8 mouse cellular contexts compared by ENCODE assay signal in genomic region chr3:79885686-79886356, GRCm38 (mm10). TPM values are rescaled to one million over a fixed set of nuclear protein-coding genes. Genes with fewer than 3 reads are reported as not detected.
A peak's percentile ranks its signal among the peaks of the same experiment; 100 is the strongest.
DNase-seq lines count a peak whose midpoint lies in the region; ATAC-seq lines count a peak whose summit lies in the region.

No protein-coding gene starts in this region.

- peak overlapping the region; percentile 55 for H3K4me2 ChIP-seq in lung, embryonic 16.5 days (ENCODE audit: low read depth, low read length)

- H3K4me3 ChIP-seq in lung, embryonic 16.5 days (ENCODE audit: low read length): peak overlapping the region; percentile 55

- H3K27me3 ChIP-seq in lung, embryonic 16.5 days (ENCODE audit: control insufficient read depth, insufficient read depth, low read depth, low read length): no peaks in the 10 kb centered on the region

- H3K9me3 ChIP-seq in lung, embryonic 16.5 days (ENCODE audit: control insufficient read depth, low read length): no peaks in the 10 kb centered on the region

- H3K9ac ChIP-seq in lung, embryonic 16.5 days (ENCODE audit: low read length): peak overlapping the region; percentile 63

- WGBS in lung, embryonic 16.5 days: 4% methylated on average over 19 of the region's 19 CpGs

- peak; percentile 2 for DNase-seq in thymus, postnatal 25 days
- no peak for DNase-seq in thymus, postnatal 0 days (ENCODE audit: low spot score)
- DNase-seq in kidney, adult 18-20 months: peak; percentile 33
- DNase-seq in urinary bladder, adult 2 months (ENCODE audit: low spot score): peak; percentile 70
- DNase-seq in cerebellum, adult 9-11 months: no peak
- no peak for DNase-seq in retina, postnatal 1 day

- ATAC-seq in granulocyte monocyte progenitor cell, adult 5-6 weeks (replicated peaks; ENCODE audit: poor library complexity, severe bottlenecking): peak; percentile 66
- peak; percentile 84 for ATAC-seq in lung, embryonic 16.5 days (ENCODE audit: low read depth)

- H3K4me1 ChIP-seq in lung, embryonic 16.5 days (replicated peaks; ENCODE audit: control insufficient read depth, insufficient read depth, low read length): peaks cover 14% of the 10 kb centered on the region

- H3K27ac ChIP-seq in lung, embryonic 16.5 days (ENCODE audit: low read length): peak overlapping the region; percentile 93

- no peaks in the 10 kb centered on the region for H3K36me3 ChIP-seq in lung, embryonic 16.5 days (ENCODE audit: control insufficient read depth, insufficient read depth, low read length)

RNA-seq across cellular contexts. Expression of gene Fam198b, which starts 1.5 kb away (rescaled TPM):
- 2.4 and 3.2 TPM in 2 replicates for polyA plus RNA-seq in thymus, postnatal 0 days (2015; fragmentation: Nextera tagmentation; extraction: Ambion mirVana)
- total RNA-seq in granulocyte monocyte progenitor cell, adult 5-6 weeks (2014; fragmentation: Nextera tagmentation): 0.13 and 0.24 TPM in 2 replicates
- total RNA-seq in granulocyte monocyte progenitor cell, adult 5-6 weeks (2017): 0.04 and 0.05 TPM in 2 replicates
- 31.0 and 32.9 TPM in 2 replicates for polyA plus RNA-seq in lung, embryonic 16.5 days (2015; fragmentation: Nextera tagmentation; extraction: Ambion mirVana)
- polyA plus RNA-seq in urinary bladder, adult 2 months (2012; rRNA removed): 13.7 and 15.5 TPM in 2 replicates

RNA-seq across cellular contexts. Expression of gene Tmem144, which starts 33.2 kb away (rescaled TPM):
- polyA plus RNA-seq in thymus, postnatal 0 days (2015; fragmentation: Nextera tagmentation; extraction: Ambion mirVana): 1.6 TPM in 2 replicates
- total RNA-seq in granulocyte monocyte progenitor cell, adult 5-6 weeks (2014; fragmentation: Nextera tagmentation): 2.8 and 3.0 TPM in 2 replicates
- total RNA-seq in granulocyte monocyte progenitor cell, adult 5-6 weeks (2017): 2.7 and 2.8 TPM in 2 replicates
- polyA plus RNA-seq in lung, embryonic 16.5 days (2015; fragmentation: Nextera tagmentation; extraction: Ambion mirVana): 4.9 and 5.2 TPM in 2 replicates
- polyA plus RNA-seq in urinary bladder, adult 2 months (2012; rRNA removed): 0.32 and 0.50 TPM in 2 replicates

Comparison
In these comparisons a context has a peak if more than half of its experiments do, and no peak if none do; other contexts are left out.
1. DNase-seq: peak in thymus, postnatal 25 days (single experiment), kidney, adult 18-20 months (single experiment) and urinary bladder, adult 2 months (single experiment); none in thymus, postnatal 0 days (single experiment), cerebellum, adult 9-11 months (single experiment) and retina, postnatal 1 day (single experiment).